Mouse (Mus musculus): ENCODE measurements around the gene Mfsd1.

DNA sequence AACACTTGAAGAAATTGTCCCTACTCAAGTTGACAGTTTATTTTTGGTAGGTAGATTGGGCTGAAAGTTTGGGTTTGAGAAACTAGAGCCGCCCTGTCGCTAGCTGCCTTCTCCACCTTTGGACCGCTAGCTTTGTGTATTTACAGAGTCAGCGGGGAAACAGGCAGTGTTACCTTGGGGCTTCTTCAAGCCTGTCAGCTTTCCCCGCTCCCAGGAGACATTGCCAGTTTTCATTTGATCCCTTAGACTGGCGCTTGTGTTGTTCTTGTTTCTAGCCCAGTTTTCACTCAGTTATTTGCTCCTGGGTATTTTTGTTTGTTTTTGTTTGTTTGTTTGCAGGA is 1.3 kb downstream of the Mfsd1 start:
- TF ChIP-seq CTCF (IDR thresholded peaks at IDR 0.05; ENCODE audit: control insufficient read depth, insufficient read depth, low read length) (no peak), POLR2A (IDR thresholded peaks at IDR 0.05; ENCODE audit: borderline replicate concordance, control insufficient read depth, low read depth, low read length) (no peak)
